Mouse (Mus musculus) C2C12 (cell line): Measurements from ENCODE around the gene Slc15a3.
A peak's percentile ranks its signal among the peaks of the same experiment; 100 is the strongest.

Experiments
- CEBPB ChIP-seq: IDR thresholded peaks from one replicate; pipeline ENCODE4 v1.6.1; 2011; ENCODE audit warnings: low read depth, mild to moderate bottlenecking, control low read depth, moderate library complexity
- CTCF ChIP-seq: IDR thresholded peaks from one replicate; pipeline ENCODE4 v1.5.1; 2011; ENCODE audit not compliant: control insufficient read depth, insufficient read depth, insufficient read length
- MYOD1 ChIP-seq: IDR thresholded peaks from one replicate; pipeline ENCODE4 v1.6.1; 2011; ENCODE audit warnings: low read depth; ENCODE audit not compliant: control insufficient read depth, insufficient read length
- MYOG ChIP-seq: IDR thresholded peaks from one replicate; pipeline ENCODE4 v1.6.1; 2011; ENCODE audit not compliant: control insufficient read depth, insufficient read length; ENCODE audit errors: extremely low read depth
- USF1 ChIP-seq: IDR thresholded peaks from one replicate; pipeline ENCODE4 v1.6.1; 2011; ENCODE audit warnings: low read depth, mild to moderate bottlenecking, control low read depth, moderate library complexity

- TF ChIP-seq CTCF (no peak), CEBPB (no peak), MYOG (no peak), USF1 (no peak), MYOD1 (peak; percentile 63)
These were observed 41.5 kb downstream of the Slc15a3 start for GRCm38 (mm10) chr19:10880975-10881425.
